Mouse (Mus musculus) testis, postnatal 10 days (tissue): ENCODE measurements at regions not wholly inside any gene's neighbourhood (a gene's known extent, or its start where the extent isn't known, plus 50 kb on each side); places are given as distances from the start of the nearest gene placed in this dataset.

ENCODE experiments used
- DNase-seq: peaks from one replicate; pipeline ENCODE4 v3.0.0; 2021; ENCODE audit warnings: low spot score

DNA sequence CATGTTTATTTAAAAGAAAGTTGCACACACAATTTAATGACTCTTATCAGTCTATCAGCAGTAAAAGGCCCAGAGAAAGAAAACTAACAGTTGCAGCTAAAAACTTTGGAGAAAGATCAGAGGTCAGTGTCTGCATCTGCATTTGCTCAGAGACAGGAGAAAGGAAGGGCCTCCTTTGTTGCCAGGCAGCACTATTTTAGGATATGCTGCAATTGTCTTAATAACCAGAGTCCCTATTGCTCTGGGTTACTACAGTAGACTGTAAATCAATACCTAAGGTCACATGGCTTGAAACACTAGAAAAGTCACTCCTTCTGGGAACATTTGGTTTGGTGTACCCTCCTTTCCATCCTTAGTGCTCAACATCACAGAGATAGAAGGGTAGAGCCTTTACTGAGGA is 175.7 kb downstream of the Hdgfl1 start:
- no peak for DNase-seq

DNA sequence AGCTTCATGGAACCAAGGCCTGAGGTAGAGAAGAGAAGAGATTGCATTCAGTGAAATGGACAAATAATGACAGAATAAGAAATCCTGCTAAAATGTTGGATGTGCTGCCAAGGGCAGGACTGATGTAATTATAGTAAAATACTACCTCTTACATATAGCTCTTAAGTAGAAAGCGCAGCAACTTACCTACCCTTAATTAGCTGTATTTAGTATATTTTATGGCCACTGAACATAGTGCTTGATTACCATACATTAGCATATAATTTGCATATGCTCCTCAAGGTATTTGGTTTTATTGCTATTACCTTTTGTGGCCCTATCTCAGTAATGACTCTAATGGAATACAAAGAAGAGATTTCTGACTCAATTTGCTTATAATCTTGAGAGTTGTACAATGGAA is 176.2 kb downstream of the Hdgfl1 start:
- DNase-seq: no peak

DNA sequence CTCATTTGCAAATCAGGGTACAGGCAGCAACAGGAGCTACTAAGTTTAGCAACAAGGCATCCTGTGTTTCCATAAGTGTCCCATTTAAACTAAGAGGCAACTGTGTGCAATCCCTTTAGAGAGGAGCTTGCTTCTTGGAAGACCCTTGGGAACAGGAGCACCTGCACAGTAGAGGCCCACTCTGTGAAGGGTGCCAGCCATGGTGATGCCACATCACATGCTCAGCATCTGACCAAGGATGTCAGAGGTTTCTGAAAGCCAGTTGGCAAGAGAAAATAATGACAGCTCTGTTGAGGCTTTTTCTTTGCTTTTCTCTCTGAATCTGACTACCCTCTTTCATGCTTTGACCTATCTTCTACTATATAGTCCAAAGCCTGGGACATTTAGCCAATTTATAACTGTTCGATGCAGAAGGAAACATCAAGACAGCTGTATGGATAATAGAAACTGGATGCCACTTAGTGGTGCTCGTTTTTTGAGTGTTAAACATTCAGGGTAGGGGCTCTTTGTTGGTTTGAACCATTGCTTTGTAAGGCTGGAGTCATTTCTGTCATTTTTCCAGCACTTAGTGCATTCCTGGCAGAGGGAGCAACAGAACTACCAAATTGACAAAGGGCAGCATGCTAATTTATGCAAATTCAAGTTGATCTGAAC is 193.9 kb downstream of the Hdgfl1 start:
- no peak for DNase-seq

DNA sequence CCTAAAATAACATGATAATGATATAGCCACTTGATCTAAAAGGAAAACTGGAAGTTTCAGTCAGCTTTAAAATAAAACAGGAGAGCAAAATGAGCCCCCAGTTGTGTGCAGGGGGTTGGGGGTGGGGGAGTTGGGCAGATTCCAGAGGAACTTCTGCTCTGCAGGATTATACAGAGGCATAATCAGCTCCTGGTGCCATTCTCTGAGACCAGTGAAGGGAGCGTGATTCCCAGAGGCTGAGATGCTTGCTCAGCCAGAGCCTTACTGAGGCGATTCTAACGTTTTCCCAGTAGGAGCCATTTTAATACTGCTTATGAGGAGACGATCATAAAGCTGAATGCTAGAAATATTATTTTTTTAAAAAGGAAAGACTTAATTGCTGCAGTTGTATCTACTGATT is 200.5 kb downstream of the Hdgfl1 start:
- DNase-seq: no peak

DNA sequence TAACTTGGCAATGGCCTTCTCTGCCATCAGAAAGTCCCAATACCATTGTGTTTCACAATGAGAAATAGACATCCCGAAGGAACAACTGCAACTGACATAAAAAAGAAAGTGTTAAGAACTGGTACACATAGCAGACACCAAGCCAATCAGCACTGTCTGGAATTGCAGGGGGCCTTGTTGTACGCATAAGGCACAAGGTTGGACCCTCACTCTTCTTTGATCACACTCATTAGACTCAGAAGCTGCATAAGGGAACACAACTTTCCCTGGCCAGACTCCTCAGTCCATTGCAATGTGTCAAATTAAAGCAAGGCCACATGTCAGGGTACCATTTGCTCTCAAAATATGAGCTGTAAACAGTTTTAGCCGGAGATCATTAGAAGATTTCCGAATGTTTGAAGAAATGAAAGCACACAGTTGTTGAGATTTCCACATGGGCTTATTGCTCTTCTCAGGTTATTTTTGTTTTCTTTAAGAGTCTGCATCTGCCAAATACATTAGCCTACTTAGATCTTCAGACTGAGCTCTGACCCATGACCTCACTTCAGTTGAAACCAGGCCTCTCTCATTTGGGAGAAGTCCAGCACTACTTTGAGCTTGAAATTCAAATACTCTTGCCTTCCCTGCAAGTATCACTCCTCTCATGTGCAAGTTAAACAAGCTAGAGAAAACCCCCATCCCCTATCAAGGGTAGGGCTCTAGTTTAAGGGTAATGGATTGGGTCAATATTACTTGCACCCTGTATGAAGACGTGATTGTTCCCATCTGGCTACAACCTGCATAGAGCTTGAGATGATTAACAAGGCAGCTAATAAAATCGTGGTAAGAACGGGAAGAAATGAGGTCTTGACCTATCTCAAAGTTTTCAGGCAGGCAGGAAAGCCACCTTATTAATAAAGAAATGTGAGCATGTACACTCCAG is 204.8 kb downstream of the Hdgfl1 start:
- DNase-seq: no peak

DNA sequence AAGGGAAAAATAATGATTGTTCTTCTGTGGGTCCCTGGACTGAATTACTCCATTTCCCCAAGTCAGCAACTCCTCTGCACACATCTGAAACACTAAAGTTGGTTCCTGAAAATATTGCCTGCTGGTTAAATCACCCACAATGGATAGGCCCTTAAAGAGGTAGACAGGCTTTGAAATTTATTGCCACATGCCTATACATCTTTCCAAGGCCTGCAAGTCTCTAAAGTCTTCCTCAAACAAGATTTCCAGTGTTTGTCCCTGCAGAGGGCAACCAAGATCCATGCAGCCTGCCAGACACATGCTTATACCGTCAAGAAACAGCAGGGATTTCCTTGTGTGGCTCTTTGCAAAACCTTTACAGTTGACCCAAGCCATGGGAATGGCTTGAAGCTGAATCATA is 211.6 kb downstream of the Hdgfl1 start:
- DNase-seq: no peak

DNA sequence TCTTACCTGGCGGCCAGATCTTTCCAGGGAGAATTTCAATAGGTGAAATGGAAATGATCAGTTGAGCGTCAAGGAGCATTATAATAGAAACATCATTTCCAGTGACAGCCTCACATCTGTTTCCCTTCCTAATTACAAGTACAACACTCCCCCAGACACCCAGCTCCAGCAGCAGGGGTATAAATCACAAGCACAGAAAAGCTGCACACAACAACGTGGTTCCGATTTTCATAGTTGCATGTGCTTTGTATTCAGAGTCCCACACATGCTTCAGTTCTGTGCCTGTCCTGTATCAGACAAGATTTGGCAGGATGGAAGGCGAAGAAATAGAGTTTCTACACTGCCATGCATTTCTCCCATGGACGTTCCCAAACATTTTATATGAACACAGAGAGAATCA is 215.7 kb downstream of the Hdgfl1 start:
- no peak for DNase-seq

DNA sequence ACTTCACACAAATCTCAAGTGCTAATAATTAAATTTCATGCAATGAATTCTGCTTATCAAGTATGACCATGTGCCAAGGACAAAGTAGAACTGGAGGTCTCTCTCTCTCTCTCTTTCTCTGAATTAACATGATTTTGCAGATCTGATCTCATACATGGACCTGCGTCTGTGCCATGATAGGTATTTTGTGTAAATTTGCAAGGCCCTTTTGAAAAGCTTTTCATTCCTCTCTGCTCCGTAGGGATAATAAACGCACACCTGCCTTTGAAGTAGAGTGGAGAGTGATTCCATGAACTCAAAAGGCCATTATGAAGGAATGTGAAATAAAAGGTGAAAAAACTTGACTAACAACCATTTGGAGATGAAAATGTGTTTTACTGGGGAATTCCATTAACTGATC is 217.8 kb downstream of the Hdgfl1 start:
- no peak for DNase-seq

DNA sequence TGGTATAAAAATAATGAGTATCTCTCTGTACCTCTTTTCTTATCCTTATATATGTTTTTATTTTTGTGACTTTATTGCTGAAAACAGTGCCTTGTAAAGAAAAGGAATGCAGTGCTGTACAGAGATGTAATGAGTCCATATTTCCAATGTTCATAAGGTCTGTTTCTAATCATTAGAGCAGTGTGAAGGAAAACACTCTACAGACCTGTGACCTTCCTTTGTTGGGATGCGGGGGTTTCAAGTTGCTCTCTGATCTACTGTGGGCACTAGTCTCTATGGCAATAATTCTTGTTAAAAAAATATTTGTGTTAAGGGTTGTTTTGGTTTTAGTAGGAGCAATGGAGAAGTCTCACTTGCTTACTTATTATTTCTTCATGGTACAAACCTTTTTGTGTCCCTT is 231.0 kb downstream of the Hdgfl1 start:
- no peak for DNase-seq

DNA sequence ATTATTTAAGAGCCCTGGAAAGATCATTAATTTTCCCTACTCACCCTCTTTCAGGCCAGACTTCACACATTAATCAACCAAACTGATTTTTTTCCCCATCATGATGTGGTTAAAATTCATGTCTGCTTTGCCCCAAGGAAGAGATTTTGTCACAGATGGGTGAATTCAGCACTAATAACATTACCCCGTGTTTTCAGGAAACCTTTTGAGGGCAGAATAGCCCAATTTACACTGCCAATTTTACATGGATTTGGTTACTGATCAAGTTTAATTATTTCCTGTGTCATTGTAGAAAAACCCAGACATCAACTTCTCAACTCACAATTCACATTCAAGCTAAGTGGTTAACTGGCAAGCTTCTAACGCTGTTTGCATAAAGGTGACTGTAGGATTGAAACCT is 233.4 kb downstream of the Hdgfl1 start:
- DNase-seq: no peak

DNA sequence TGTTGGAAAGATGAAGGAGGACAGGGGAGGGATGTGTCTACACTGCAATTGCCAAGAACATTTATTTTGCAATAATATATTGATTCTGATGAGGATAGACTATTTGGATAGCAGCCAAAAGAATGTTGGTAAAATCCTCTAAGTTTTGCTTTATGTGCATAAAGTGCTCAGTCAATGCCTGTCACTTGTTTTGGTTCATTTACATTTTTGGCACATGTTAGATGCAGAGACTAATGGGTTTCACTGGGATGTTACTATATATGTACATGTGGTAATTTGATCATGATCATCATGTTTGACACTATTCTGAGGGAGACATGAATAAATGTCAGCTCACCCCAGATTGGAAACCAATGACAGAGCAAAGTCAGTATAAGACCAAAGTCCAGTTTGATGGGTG is 237.2 kb downstream of the Hdgfl1 start:
- DNase-seq: no peak

DNA sequence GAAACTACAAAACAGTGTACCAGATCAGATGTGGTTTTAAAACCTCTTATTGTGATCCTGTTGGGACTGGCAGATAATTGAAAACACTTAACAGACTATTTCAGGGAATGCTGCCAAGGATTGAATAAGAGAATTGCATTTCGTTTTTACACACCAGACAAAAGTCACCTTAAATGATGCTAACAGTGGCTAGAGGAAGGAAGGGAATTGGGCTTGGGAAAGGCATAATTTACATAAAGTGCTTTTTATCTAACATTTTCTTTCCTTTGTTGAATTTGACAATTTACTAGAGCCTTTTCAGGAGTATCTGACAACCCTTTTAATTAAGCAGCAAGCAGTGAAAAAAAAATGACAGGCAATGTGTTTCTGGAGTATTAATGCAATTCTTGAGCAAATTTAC is 250.9 kb downstream of the Hdgfl1 start:
- DNase-seq: no peak

DNA sequence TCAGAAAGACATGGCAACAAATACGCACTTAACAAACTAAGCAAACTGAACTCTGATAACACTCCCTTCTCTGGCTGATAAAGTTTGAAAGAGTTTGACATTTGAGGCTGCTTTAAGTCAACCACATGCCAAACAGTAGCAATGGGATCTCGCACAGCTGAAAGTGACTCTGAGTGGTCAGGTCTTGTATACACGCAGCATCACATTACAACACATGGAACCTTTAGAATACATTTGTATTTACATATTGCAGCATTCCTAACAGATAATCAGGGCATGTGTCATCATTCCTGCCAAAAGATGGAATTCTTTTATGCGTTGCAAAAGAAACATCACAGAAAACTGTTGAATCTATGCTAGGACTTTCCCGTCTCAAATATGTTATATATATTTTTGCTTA is 251.5 kb downstream of the Hdgfl1 start:
- no peak for DNase-seq

DNA sequence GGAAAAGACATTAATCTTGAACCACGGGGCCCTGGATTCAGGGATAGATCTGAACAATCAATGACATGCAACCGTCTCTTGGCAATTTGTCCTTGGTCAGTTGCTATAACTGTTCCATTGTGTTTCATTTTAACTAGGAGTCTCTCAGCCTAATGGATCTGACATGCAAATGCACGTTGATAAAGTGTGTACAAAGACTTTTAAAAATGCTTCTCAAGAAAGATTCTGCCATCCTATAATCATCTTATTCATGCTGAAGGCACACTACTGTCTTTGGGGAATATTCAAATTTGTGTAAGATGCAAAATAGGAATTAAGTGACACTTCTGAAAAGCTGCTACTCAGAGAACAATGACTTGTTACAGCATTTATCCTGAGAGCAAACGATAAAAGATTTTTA is 252.3 kb downstream of the Hdgfl1 start:
- DNase-seq: no peak

DNA sequence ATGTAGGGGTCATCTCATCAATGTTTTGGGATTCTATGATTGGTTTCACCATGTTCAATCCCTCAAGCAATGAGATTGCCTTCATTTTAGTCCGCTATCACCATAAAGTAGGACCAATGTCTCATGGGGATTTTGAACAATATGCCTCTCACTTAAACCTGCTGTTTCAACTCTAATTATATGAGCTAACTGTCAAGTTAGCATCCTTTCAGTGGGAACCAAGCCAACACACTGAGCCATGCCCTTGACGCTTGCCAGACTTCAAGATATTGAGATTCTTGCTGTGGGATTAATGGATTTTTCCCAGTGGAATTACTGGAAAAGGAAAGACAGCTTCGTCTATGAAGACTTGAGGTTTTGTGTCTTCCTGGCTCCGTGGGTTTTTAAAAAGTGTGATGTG is 259.5 kb downstream of the Hdgfl1 start:
- no peak for DNase-seq

DNA sequence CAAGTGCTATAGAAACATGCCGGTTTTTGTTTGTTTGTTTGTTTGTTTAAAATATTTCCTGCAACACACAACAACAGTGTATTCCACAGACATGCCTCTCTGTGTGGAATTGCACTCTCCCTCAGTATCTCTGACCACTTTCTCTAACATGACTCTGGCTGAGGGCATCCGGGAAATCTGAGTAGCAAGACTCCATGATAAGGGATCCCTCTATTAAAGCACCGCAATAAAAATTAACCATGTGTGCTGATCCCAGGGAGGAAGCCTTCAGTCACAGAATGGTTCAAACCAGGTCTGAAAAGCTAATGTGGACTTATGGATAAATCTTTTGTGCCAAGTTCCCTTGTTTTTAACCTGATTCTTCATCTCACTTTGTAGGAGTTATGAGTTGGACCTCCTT is 260.1 kb downstream of the Hdgfl1 start:
- DNase-seq: no peak

DNA sequence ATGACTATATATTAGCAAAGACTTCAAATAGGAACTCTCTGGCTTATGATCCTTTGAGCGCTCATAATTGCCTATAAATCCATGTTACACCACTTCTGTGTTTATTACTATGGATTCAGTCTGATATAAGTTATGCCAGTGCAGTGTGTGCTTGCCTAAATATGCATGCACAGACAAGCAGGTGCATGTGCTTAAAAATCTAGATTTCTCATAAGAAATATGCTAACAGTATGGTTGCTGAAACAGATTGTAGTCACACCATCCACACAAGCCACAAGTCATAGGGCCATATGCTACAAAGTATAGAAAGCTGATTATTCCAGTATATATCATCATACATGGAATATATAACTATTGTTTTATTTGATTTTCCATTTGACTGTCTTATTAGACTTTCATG is 266.2 kb downstream of the Hdgfl1 start:
- DNase-seq: no peak

DNA sequence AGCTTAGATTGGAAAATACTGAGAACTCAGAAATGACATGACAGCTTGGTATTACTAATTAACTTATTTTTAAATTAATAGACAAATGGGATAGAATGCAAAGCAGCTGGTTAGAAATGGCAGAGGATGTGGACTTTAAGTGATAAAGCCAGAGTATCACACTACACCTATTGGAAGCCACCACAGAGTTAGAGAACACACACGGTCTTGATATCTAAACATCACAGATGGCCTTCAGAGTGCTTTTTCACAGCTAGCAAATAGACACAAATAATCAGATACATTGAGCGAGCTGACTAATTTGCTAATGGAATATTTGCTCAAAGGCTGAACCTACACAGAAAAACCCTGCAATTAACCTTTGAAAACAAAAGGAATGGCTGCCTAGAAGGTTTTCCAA is 272.9 kb downstream of the Hdgfl1 start:
- DNase-seq: no peak

DNA sequence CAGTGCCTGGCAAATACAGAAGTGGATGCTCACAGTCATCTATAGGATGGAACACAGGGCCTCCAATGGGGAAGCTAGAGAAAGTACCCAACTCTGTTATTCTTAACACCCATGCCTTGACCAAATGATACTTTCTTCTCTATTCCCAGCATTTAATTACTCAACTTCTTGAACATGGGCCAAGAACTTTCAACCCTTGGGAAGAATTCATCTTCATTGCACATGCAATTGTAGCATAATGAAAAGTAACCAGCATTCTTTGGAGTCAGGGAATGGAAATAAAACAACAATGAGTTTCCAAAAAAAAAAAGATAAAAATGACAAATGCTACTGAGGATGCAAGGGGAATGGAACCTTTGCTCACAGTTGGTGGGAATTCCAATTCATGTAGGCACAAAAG is 274.1 kb downstream of the Hdgfl1 start:
- DNase-seq: no peak

DNA sequence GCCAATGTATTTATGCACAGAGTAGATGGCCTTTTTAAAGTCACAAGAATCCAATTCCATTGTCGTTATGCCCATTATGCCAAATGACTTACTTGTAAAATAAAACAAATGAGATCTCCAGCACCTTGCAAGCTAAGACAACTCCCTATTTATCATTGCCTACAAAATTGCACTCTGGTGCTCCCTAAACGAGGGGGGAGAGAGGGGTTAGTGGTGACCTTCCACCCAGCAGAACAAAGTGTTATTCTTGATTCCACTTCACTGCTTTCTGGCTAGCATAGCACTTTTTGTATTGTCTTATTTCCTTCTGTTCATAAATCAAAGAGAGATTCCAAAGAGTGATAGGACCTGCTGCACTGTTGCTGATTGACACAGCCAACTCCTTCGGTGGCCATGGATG is 300.6 kb downstream of the Hdgfl1 start:
- no peak for DNase-seq

DNA sequence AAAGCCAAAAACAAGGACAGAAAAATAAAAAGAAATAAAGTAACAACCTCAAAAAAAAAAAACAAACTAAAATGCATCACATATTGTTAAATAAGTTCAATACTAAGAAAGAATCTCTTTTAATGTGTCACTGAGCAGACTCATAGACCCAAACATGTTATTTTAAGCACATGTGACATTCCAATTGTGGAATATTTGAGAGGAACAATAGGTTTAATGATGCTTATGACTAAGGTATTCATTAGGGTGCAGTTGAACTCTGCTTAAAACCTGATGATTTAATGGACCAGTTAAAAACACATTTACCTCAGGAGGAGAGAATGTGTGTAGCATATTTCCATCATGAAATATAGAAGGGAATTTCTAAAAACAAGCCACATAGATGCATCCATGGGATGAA is 302.4 kb downstream of the Hdgfl1 start:
- no peak for DNase-seq

DNA sequence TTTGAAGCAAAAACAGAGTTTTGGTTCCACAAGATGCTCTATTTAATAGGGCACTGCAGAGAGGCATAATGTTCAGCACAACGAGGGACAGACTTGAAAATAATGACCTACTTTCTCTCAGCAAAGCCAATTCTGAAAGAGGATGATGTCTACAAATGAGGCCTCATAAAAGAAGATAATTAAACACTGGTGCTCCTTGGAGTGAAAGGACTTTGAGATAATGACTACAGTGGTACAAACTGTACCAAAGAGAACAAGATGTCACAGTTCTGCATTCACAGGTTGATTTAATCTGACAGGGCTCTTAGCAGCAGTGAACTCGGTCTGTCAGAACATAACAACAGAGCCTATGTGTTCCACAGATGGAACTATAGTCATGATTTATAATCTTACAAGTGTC is 305.4 kb downstream of the Hdgfl1 start:
- DNase-seq: no peak

DNA sequence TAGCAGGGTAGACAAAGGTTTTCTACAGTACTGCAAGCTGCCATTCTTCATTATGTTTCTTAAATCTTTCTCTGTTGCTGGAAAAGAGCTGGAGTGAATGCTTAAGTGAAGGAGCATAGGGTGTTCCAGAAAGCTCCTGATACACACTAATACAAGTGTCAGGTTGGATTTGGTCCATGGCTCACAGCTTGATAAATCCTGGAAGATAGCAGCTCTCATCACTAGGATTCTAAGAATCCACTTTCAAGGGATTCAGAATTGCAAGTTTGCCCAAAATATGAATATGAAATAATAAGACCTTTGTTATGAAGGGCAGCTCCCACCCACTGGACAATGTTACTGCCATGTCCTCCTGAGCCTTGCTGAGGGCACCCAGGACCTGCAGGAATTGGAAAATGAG is 305.9 kb downstream of the Hdgfl1 start:
- DNase-seq: no peak
